Mouse (Mus musculus): ENCODE data around the gene Tob1. TPM values are rescaled to one million over a fixed set of nuclear protein-coding genes. Genes with fewer than 3 reads are reported as not detected.
A peak's percentile ranks its signal among the peaks of the same experiment; 100 is the strongest.

Tob1 gene
- polyA plus RNA-seq, 1 experiment from 2014 or later = 40.3 TPM

GRCm38 (mm10) chr11:94212997-94213396 lies 1.7 kb downstream of the Tob1 start:
- peaks cover 16% of the 10 kb centered on the region; the same call in 1 of the 2 replicates for H3K4me1 ChIP-seq (ENCODE audit: control insufficient read depth, insufficient read depth, low read length)
- peaks cover 17% of the 10 kb centered on the region for H3K36me3 ChIP-seq (ENCODE audit: control insufficient read depth, insufficient read depth, low read length)
- peak overlapping the region; percentile 51; the same call in 1 of the 2 replicates for H3K9ac ChIP-seq (ENCODE audit: low read depth, low read length)
- WGBS = 69% methylated on average over 4 of the region's 4 CpGs
- ATAC-seq (ENCODE audit: low read depth) = no peak
- no peak overlapping the region for H3K27ac ChIP-seq (replicated peaks; ENCODE audit: low read depth, low read length)
- H3K9me3 ChIP-seq (ENCODE audit: control insufficient read depth, low read length) = no peaks in the 10 kb centered on the region
- H3K27me3 ChIP-seq (replicated peaks; ENCODE audit: control insufficient read depth, insufficient read depth, low read length) = no peaks in the 10 kb centered on the region
- H3K4me2 ChIP-seq (ENCODE audit: low read depth, low read length) = peak overlapping the region; percentile 78
- H3K4me3 ChIP-seq (ENCODE audit: low read depth, low read length) = peak overlapping the region; percentile 98
- no peak for DNase-seq (ENCODE audit: low spot score)

DNA sequence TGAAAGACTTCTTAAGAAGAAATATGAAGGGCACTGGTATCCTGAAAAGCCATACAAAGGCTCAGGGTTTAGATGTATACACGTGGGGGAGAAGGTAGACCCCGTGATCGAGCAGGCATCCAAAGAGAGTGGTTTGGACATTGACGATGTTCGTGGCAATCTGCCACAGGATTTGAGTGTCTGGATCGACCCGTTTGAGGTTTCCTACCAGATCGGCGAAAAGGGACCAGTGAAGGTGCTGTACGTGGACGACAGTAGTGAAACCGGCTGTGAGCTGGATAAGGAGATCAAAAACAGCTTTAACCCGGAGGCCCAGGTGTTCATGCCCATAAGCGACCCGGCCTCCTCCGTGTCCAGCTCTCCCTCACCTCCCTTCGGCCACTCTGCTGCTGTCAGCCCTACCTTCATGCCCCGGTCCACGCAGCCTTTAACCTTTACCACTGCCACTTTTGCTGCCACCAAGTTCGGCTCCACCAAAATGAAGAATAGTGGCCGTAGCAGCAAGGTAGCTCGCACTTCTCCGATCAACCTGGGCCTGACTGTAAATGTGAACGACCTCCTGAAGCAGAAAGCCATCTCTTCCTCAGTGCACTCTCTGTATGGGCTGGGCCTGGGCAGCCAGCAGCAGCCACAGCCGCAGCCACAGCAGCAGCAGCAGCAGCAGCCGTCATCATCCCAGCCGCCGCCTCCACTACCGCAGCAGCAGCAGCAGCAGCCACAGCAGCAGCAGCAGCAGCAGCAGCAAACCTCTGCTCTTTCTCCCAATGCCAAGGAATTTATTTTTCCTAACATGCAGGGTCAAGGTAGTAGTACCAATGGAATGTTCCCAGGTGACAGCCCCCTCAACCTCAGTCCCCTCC lies 2.7 kb downstream of the Tob1 start:
- no peak for DNase-seq (ENCODE audit: low spot score)
- peaks cover 17% of the 10 kb centered on the region for H3K36me3 ChIP-seq (ENCODE audit: control insufficient read depth, insufficient read depth, low read length)
- H3K4me3 ChIP-seq (ENCODE audit: low read depth, low read length) = peak overlapping the region; percentile 3; the same call in 1 of the 2 replicates
- H3K9me3 ChIP-seq (ENCODE audit: control insufficient read depth, low read length) = no peaks in the 10 kb centered on the region
- WGBS = 86% methylated on average over 29 of the region's 29 CpGs
- no peak overlapping the region for H3K27ac ChIP-seq (replicated peaks; ENCODE audit: low read depth, low read length)
- H3K27me3 ChIP-seq (replicated peaks; ENCODE audit: control insufficient read depth, insufficient read depth, low read length) = no peaks in the 10 kb centered on the region
- ATAC-seq (ENCODE audit: low read depth) = no peak
- H3K4me2 ChIP-seq (ENCODE audit: low read depth, low read length) = peak overlapping the region; percentile 78; the same call in 1 of the 2 replicates
- H3K4me1 ChIP-seq (ENCODE audit: control insufficient read depth, insufficient read depth, low read length) = peaks cover 16% of the 10 kb centered on the region; the same call in 1 of the 2 replicates
- 0 out of 2 replicates have a peak overlapping the region, but pooled peaks have one; percentile 25 for H3K9ac ChIP-seq (ENCODE audit: low read depth, low read length)

- H3K36me3 ChIP-seq (ENCODE audit: control insufficient read depth, insufficient read depth, low read length) = peaks cover 17% of the 10 kb centered on the region
- no peak overlapping the region for H3K27ac ChIP-seq (replicated peaks; ENCODE audit: low read depth, low read length)
- peaks cover 16% of the 10 kb centered on the region; the same call in 1 of the 2 replicates for H3K4me1 ChIP-seq (ENCODE audit: control insufficient read depth, insufficient read depth, low read length)
- H3K27me3 ChIP-seq (replicated peaks; ENCODE audit: control insufficient read depth, insufficient read depth, low read length) = no peaks in the 10 kb centered on the region
- no peak overlapping the region for H3K9ac ChIP-seq (ENCODE audit: low read depth, low read length)
- no peak overlapping the region for H3K4me2 ChIP-seq (ENCODE audit: low read depth, low read length)
- ATAC-seq (ENCODE audit: low read depth) (no peak), DNase-seq (ENCODE audit: low spot score) (no peak)
- 89% methylated on average over 3 of the region's 3 CpGs for WGBS
- H3K4me3 ChIP-seq (ENCODE audit: low read depth, low read length) = no peak overlapping the region
- H3K9me3 ChIP-seq (ENCODE audit: control insufficient read depth, low read length) = no peaks in the 10 kb centered on the region
Measured at GRCm38 (mm10) chr11:94215581-94215980, 4.3 kb downstream of the Tob1 start.

GRCm38 (mm10) chr11:94216247-94216646 lies 5.0 kb downstream of the Tob1 start:
- Histone ChIP-seq H3K9me3 (ENCODE audit: control insufficient read depth, low read length) (no peaks in the 10 kb centered on the region), H3K9ac (ENCODE audit: low read depth, low read length) (no peak overlapping the region), H3K4me2 (ENCODE audit: low read depth, low read length) (no peak overlapping the region), H3K4me3 (ENCODE audit: low read depth, low read length) (no peak overlapping the region), H3K36me3 (ENCODE audit: control insufficient read depth, insufficient read depth, low read length) (peaks cover 17% of the 10 kb centered on the region), H3K27ac (replicated peaks; ENCODE audit: low read depth, low read length) (no peak overlapping the region), H3K4me1 (ENCODE audit: control insufficient read depth, insufficient read depth, low read length) (peaks cover 16% of the 10 kb centered on the region; the same call in 1 of the 2 replicates), H3K27me3 (replicated peaks; ENCODE audit: control insufficient read depth, insufficient read depth, low read length) (no peaks in the 10 kb centered on the region)
- ATAC-seq (ENCODE audit: low read depth) = no peak
- WGBS = 47% methylated on average over 2 of the region's 2 CpGs
- DNase-seq (ENCODE audit: low spot score) = no peak

DNA sequence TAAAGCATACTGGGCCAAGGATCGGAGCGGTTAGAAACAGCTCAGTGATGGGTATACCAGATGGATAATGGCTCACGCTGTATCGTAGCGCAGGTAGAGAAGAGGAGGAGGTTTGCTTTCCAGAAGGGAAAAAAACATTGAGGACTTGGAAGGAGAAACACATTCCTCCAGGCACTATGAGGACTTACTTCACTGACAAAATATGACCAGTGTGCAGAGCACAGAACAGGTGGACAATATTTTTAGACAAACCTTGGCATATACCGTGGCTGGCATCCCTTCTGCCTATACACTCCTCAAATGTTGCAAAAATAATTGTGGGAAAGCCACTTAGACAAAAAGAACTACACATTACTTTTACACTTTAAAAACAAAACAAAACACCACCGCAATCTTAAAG lies 10.0 kb downstream of the Tob1 start:
- Histone ChIP-seq H3K36me3 (ENCODE audit: control insufficient read depth, insufficient read depth, low read length) (no peaks in the 10 kb centered on the region), H3K4me3 (ENCODE audit: low read depth, low read length) (no peak overlapping the region), H3K9ac (ENCODE audit: low read depth, low read length) (no peak overlapping the region), H3K4me1 (ENCODE audit: control insufficient read depth, insufficient read depth, low read length) (no peaks in the 10 kb centered on the region), H3K9me3 (ENCODE audit: control insufficient read depth, low read length) (no peaks in the 10 kb centered on the region), H3K4me2 (ENCODE audit: low read depth, low read length) (no peak overlapping the region), H3K27me3 (replicated peaks; ENCODE audit: control insufficient read depth, insufficient read depth, low read length) (no peaks in the 10 kb centered on the region), H3K27ac (replicated peaks; ENCODE audit: low read depth, low read length) (no peak overlapping the region)
- 85% methylated on average over 7 of the region's 7 CpGs for WGBS
- no peak for ATAC-seq (ENCODE audit: low read depth)
- no peak for DNase-seq (ENCODE audit: low spot score)

DNA sequence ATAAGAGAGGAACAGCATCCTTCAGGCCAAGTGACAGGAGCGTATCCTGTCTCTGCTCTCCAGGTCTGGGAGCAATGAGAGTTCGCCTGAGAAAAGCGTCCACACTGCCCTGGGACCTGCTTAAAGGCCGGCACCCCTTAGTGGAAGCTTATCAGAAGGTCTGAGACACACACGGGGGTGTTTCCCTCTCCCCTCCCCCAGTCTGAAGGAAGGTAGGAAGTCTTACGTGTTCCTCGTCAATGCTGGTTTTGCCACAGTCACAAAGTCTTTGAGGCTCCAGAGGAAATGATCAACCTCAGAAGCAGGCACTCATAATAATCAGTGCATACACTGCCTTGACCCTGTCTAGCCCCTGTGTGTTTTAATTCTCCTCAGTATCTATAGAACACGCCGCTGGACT lies 12.3 kb downstream of the Tob1 start:
- H3K9ac ChIP-seq (ENCODE audit: low read depth, low read length) = no peak overlapping the region
- ATAC-seq (ENCODE audit: low read depth) = no peak
- no peak for DNase-seq (ENCODE audit: low spot score)
- H3K4me2 ChIP-seq (ENCODE audit: low read depth, low read length) = no peak overlapping the region
- no peaks in the 10 kb centered on the region for H3K9me3 ChIP-seq (ENCODE audit: control insufficient read depth, low read length)
- no peak overlapping the region for H3K4me3 ChIP-seq (ENCODE audit: low read depth, low read length)
- no peak overlapping the region for H3K27ac ChIP-seq (replicated peaks; ENCODE audit: low read depth, low read length)
- peaks cover 8% of the 10 kb centered on the region for H3K4me1 ChIP-seq (ENCODE audit: control insufficient read depth, insufficient read depth, low read length)
- no peaks in the 10 kb centered on the region for H3K27me3 ChIP-seq (replicated peaks; ENCODE audit: control insufficient read depth, insufficient read depth, low read length)
- H3K36me3 ChIP-seq (ENCODE audit: control insufficient read depth, insufficient read depth, low read length) = no peaks in the 10 kb centered on the region
- WGBS = 76% methylated on average over 9 of the region's 9 CpGs

DNA sequence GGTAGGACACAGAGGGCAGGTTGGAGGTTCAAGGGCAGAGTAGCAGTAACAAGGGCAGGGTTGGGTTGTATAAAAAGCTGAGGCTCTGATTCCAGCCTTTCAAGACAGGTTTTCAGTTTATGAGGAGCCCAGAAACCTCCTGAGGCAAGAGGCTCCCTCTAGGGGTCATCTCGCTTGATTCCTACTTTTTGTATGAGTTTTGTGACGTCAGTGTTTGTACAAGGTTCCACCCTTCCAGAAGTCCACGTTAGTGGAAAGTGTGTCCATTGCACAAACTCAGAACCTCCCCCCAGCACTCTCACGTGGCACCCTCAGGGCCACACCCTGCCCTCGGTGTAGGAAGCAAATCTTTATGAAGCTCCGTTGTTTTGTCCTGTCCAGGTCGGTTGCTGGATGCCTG lies 14.7 kb downstream of the Tob1 start:
- 20% methylated on average over 7 of the region's 7 CpGs for WGBS
- Histone ChIP-seq H3K4me2 (ENCODE audit: low read depth, low read length) (no peak overlapping the region), H3K4me1 (ENCODE audit: control insufficient read depth, insufficient read depth, low read length) (peaks cover 12% of the 10 kb centered on the region), H3K9ac (ENCODE audit: low read depth, low read length) (peak overlapping the region; percentile 0; the same call in 1 of the 2 replicates), H3K4me3 (ENCODE audit: low read depth, low read length) (no peak overlapping the region), H3K27ac (replicated peaks; ENCODE audit: low read depth, low read length) (no peak overlapping the region), H3K27me3 (replicated peaks; ENCODE audit: control insufficient read depth, insufficient read depth, low read length) (no peaks in the 10 kb centered on the region), H3K36me3 (ENCODE audit: control insufficient read depth, insufficient read depth, low read length) (no peaks in the 10 kb centered on the region), H3K9me3 (ENCODE audit: control insufficient read depth, low read length) (no peaks in the 10 kb centered on the region)
- peak; percentile 86 for DNase-seq (ENCODE audit: low spot score)
- ATAC-seq (ENCODE audit: low read depth) = peak; percentile 58; the same call in 1 of the 2 replicates

- Histone ChIP-seq H3K36me3 (ENCODE audit: control insufficient read depth, insufficient read depth, low read length) (no peaks in the 10 kb centered on the region), H3K4me1 (ENCODE audit: control insufficient read depth, insufficient read depth, low read length) (peaks cover 12% of the 10 kb centered on the region), H3K9me3 (ENCODE audit: control insufficient read depth, low read length) (no peaks in the 10 kb centered on the region), H3K9ac (ENCODE audit: low read depth, low read length) (no peak overlapping the region), H3K27me3 (replicated peaks; ENCODE audit: control insufficient read depth, insufficient read depth, low read length) (no peaks in the 10 kb centered on the region), H3K4me3 (ENCODE audit: low read depth, low read length) (no peak overlapping the region), H3K27ac (replicated peaks; ENCODE audit: low read depth, low read length) (no peak overlapping the region), H3K4me2 (ENCODE audit: low read depth, low read length) (no peak overlapping the region)
- DNase-seq (ENCODE audit: low spot score) (no peak), ATAC-seq (ENCODE audit: low read depth) (no peak)
- WGBS = 21% methylated on average over 9 of the region's 9 CpGs
Measured at GRCm38 (mm10) chr11:94228416-94228815, 17.2 kb downstream of the Tob1 start.

All from embryonic facial prominence, embryonic 14.5 days (tissue).